Mouse (Mus musculus) Patski (cell line): ENCODE measurements around the gene Hemk1. TPM values are rescaled to one million over a fixed set of nuclear protein-coding genes. Genes with fewer than 3 reads are reported as not detected.

Experiments
- ATAC-seq: fragments of 100-300 bp; one replicate; pipeline ENCODE4 v1.8.0; 2021
- CTCF ChIA-PET: fragments of 350-600 bp; sonication (Branson Sonifier 250); formaldehyde crosslinking; loops from one replicate; lab custom pipeline; 2022; ENCODE audit warnings: inconsistent platforms; lab: Charles Lee
- POLR2A ChIA-PET: fragments of 350-600 bp; sonication (Branson Sonifier 250); formaldehyde crosslinking; loops from one replicate; lab custom pipeline; 2022; ENCODE audit warnings: antibody characterized with exemption, inconsistent platforms; lab: Charles Lee
- DNase-seq: peaks from one replicate; pipeline ENCODE4 v3.0.0-alpha.2; 2011; ENCODE audit warnings: low read depth, low spot score
- H3K27me3 ChIP-seq: fragments of 371-371 bp; one replicate; pipeline ENCODE4 v1.5.1; 2021
- CTCF ChIP-seq: fragments of 100-300 bp; IDR thresholded peaks from one replicate; pipeline ENCODE4 v1.5.1; 2021
- in situ Hi-C: fragments of 300-500 bp; cut with MboI; formaldehyde crosslinking; loops from 3 replicates; pipeline ENCODE4 v1.11.1; 2018; ENCODE audit warnings: low pct_unique_long_range_greater_than_20kb, mixed read lengths
- polyA plus RNA-seq: library from polyadenylated mRNA; unstranded; gene quantifications from one replicate; pipeline ENCODE4 v1.2.3, GENCODE M21; 2021

Hemk1 gene
- polyA plus RNA-seq, 1 experiment from 2014 or later: 19.2 TPM

- POLR2A ChIA-PET: interaction anchor here (0.6 to 5.4 kb wide), 2 partner anchors 18 to 42 kb away, joined by 6 to 56 read pairs; partner anchors contain the start of gene Hemk1
- CTCF ChIA-PET: interaction anchor here (0.7 to 11.5 kb wide), 11 partner anchors 10 to 394 kb away, joined by 3 to 99 read pairs (median 5); partner anchors contain the start of gene 6430571L13Rik
- in situ Hi-C loops: loop anchor here (5.0 to 10.0 kb wide), 4 partner anchors 218 to 609 kb away; partner anchors contain the start of gene Tex264
- ATAC-seq (no peak), DNase-seq (no peak)
- no peak for TF ChIP-seq CTCF
- no peaks in the 10 kb centered on the region for H3K27me3 ChIP-seq
These were observed 43.9 kb downstream of the Hemk1 start for GRCm38 (mm10) chr9:107294249-107294648.

DNA sequence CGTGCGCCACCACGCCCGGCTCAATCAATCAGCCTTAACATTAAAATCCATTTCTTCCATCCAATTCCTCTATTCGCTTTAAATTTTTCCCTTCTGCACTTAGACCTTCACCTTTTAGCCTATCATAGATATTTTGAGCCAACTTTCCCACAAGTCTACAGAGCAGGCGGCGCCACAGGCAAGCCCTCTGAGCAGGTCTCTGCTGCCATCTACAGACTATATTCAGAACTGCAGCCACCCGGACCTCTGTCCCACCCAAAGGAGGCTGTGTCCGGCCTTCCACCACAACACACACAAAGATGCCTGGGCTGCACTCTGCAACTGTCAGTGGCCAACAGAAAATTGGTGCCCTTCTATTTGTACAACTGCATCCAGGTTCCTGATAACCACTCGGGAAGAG lies 47.3 kb downstream of the Hemk1 start:
- in situ Hi-C loops: loop anchor here (5.0 to 10.0 kb wide), 4 partner anchors 221 to 606 kb away; partner anchors contain the start of gene Tex264
- ChIA-PET POLR2A (interaction anchor here (1.2 kb wide), 1 partner anchor 42 kb away, joined by 4 read pairs; no protein-coding TSS in a partner anchor), CTCF (interaction anchor here (0.8 to 11.5 kb wide), 9 partner anchors 12 to 393 kb away, joined by 3 to 99 read pairs (median 3); no protein-coding TSS in a partner anchor)
- no peak for DNase-seq
- ATAC-seq: peak; percentile 35
- TF ChIP-seq CTCF: peak; percentile 98
- no peaks in the 10 kb centered on the region for H3K27me3 ChIP-seq

GRCm38 (mm10) chr9:107289211-107290076 lies 48.7 kb downstream of the Hemk1 start, which contains the start of gene Mapkapk3:
Gene Mapkapk3, minus strand, starts transcription at chr9:107289877.
- no peak for DNase-seq
- CTCF ChIA-PET: interaction anchor here (0.9 to 11.5 kb wide), 12 partner anchors 11 to 402 kb away, joined by 3 to 99 read pairs (median 4); partner anchors contain the start of gene Rbm15b
- POLR2A ChIA-PET: interaction anchor here (1.2 kb wide), 1 partner anchor 41 kb away, joined by 4 read pairs; no protein-coding TSS in a partner anchor
- TF ChIP-seq CTCF: no peak
- H3K27me3 ChIP-seq: no peaks in the 10 kb centered on the region
- peak; percentile 89 for ATAC-seq
- in situ Hi-C loops: loop anchor here (5.0 to 10.0 kb wide), 5 partner anchors 42 to 605 kb away; partner anchors contain the start of gene Tex264

- DNase-seq: no peak
- TF ChIP-seq CTCF: no peak
- ChIA-PET POLR2A (no interaction called here), CTCF (interaction anchor here (0.9 to 11.5 kb wide), 6 partner anchors 11 to 87 kb away, joined by 3 to 99 read pairs (median 4); no protein-coding TSS in a partner anchor)
- no peaks in the 10 kb centered on the region for H3K27me3 ChIP-seq
- ATAC-seq: no peak
- in situ Hi-C loops: loop anchor here (5.0 kb wide), 1 partner anchor 41 kb away; no protein-coding TSS in a partner anchor
These were observed 49.4 kb downstream of the Hemk1 start for GRCm38 (mm10) chr9:107288711-107289110.

- ChIA-PET POLR2A (interaction anchor here (0.6 kb wide), 1 partner anchor 352 kb away, joined by 3 read pairs; no protein-coding TSS in a partner anchor), CTCF (interaction anchor here (0.9 to 1.3 kb wide), 2 partner anchors 10 to 16 kb away, joined by 3 to 4 read pairs; no protein-coding TSS in a partner anchor)
- no peak for TF ChIP-seq CTCF
- H3K27me3 ChIP-seq: no peaks in the 10 kb centered on the region
- ATAC-seq: no peak
- no peak for DNase-seq
- in situ Hi-C loops: loop anchor here (5.0 kb wide), 1 partner anchor 41 kb away; no protein-coding TSS in a partner anchor
These were observed 50.0 kb downstream of the Hemk1 start for GRCm38 (mm10) chr9:107288105-107288650.

DNA sequence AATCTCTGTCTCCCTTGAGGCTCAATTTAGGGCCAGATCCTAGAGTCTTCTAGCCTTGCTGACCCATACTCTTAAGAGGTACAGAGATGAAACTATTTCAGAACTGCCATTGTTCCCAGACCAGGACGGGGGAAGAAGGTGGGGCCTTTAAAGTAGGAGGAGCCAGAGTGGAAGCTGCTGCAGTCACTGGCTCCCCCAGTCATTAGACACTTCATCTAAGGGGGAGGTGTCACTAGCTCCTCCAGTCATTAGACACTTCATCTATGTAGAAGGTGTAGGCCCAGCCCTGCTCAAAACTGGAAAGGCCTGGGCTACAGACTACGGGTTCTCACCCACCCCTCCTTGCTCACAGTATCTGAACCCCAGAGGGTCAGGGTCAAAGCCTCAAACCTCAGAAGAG lies 50.9 kb downstream of the Hemk1 start:
- ATAC-seq (no peak), DNase-seq (no peak)
- ChIA-PET CTCF (no interaction called here), POLR2A (no interaction called here)
- in situ Hi-C loops: loop anchor here (5.0 kb wide), 1 partner anchor 40 kb away; no protein-coding TSS in a partner anchor
- no peaks in the 10 kb centered on the region for H3K27me3 ChIP-seq
- TF ChIP-seq CTCF: no peak

GRCm38 (mm10) chr9:107285009-107285408 lies 53.1 kb downstream of the Hemk1 start:
- no peaks in the 10 kb centered on the region for H3K27me3 ChIP-seq
- TF ChIP-seq CTCF: no peak
- in situ Hi-C loops: loop anchor here (5.0 kb wide), 1 partner anchor 38 kb away; no protein-coding TSS in a partner anchor
- DNase-seq (no peak), ATAC-seq (no peak)
- POLR2A ChIA-PET: no interaction called here
- CTCF ChIA-PET: no interaction called here

DNA sequence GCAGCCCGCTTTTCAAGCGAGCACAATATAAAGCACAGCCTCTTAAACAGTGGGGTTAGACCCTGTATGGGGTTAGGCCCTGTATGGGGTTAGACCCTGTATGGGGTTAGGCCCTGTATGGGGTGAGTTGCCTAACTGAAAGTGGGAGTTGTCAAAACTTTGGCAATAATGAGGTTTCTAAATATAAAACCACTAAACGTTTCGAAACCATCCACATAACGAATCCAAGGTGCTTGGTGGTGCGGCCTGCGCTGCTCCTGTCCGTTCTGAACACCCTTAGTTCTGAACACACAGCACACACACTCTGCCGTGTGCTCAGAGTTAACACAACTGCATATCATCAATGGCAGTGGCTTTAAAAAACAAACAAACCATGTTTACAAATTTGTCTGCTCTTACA lies 55.2 kb downstream of the Hemk1 start:
- CTCF ChIA-PET: no interaction called here

GRCm38 (mm10) chr9:107281241-107281987 lies 56.7 kb downstream of the Hemk1 start:
- H3K27me3 ChIP-seq: no peaks in the 10 kb centered on the region
- no peak for TF ChIP-seq CTCF
- DNase-seq: no peak
- in situ Hi-C loops: no loop called here
- ChIA-PET CTCF (no interaction called here), POLR2A (no interaction called here)
- ATAC-seq: no peak

More for the DNA sequence above, 55.2 kb downstream of the Hemk1 start:
- in situ Hi-C loops: no loop called here
- DNase-seq (no peak), ATAC-seq (no peak)
- TF ChIP-seq CTCF: no peak
- H3K27me3 ChIP-seq: no peaks in the 10 kb centered on the region
- POLR2A ChIA-PET: no interaction called here
